29 mouse cellular contexts compared by ENCODE assay signal in genomic region chr4:40287415-40287814, GRCm38 (mm10). TPM values are rescaled to one million over a fixed set of nuclear protein-coding genes. Genes with fewer than 3 reads are reported as not detected.
A peak's percentile ranks its signal among the peaks of the same experiment; 100 is the strongest.
DNase-seq lines count a peak whose midpoint lies in the region; ATAC-seq and TF ChIP-seq lines count a peak whose summit lies in the region.
"Had no signal": no experiment of that assay in that cellular context is flagged by ENCODE, and none has a peak within 500 bp of the region (broad histone marks: within the 10 kb centered on the region; RNA-seq: fewer than 3 reads in every experiment).

No protein-coding gene starts in this region.

- H3K4me1 ChIP-seq in hindbrain, postnatal 0 days (ENCODE audit: insufficient read depth, low read length) = no peaks in the 10 kb centered on the region
- H3K4me1 ChIP-seq: forebrain, embryonic 13.5 days; intestine, embryonic 15.5 days; limb, embryonic 13.5 days; liver, embryonic 13.5 days; midbrain, embryonic 12.5 days had no signal

- H3K27ac ChIP-seq in hindbrain, postnatal 0 days = no peak overlapping the region
- H3K27ac ChIP-seq: forebrain, embryonic 13.5 days; intestine, embryonic 15.5 days; layer of hippocampus, adult 2 months; left cerebral cortex, adult 2 months; limb, embryonic 13.5 days; liver, embryonic 13.5 days; midbrain, embryonic 12.5 days had no signal

- peak; percentile 18 to 22 for DNase-seq in spleen, postnatal 36 days (ENCODE audit: low spot score in 2 of 2)
- DNase-seq in spleen, postnatal 10 days (ENCODE audit: low spot score in 2 of 2) = no peak
- DNase-seq in MEL-GATA-1-ER (ENCODE audit: extremely low read depth, low read depth) (peak; percentile 77), liver (no peak)
- peak; percentile 68 for DNase-seq in splenic B cell, adult 2 months (ENCODE audit: low read depth, low spot score)
- DNase-seq in hindbrain, postnatal 0 days (ENCODE audit: low spot score) = no peak
- DNase-seq in cerebellum, adult 8-10 months = no peak
- DNase-seq: adrenal gland, postnatal 14 days; cerebellum, adult 18-20 months; cerebellum, postnatal 14 days; gastrocnemius, postnatal 36 days; heart, postnatal 14 days; kidney, adult 2 months; kidney, postnatal 36 days; liver, embryonic 13.5 days; lung, adult 18-20 months; retina, postnatal 1 day; spleen, adult 18-20 months; thymus, postnatal 25 days had no signal

- ATAC-seq in megakaryocyte, adult 5-6 weeks (ENCODE audit: poor library complexity, severe bottlenecking) = peak; percentile 98
- ATAC-seq in hindbrain, postnatal 0 days = no peak
- ATAC-seq: forebrain, embryonic 13.5 days; hindbrain, embryonic 16.5 days; intestine, embryonic 15.5 days; lung, postnatal 0 days; Patski had no signal

- no peaks in the 10 kb centered on the region for H3K9me3 ChIP-seq in hindbrain, postnatal 0 days (ENCODE audit: low read length)
- H3K9me3 ChIP-seq: intestine, embryonic 15.5 days; limb, embryonic 13.5 days; midbrain, embryonic 12.5 days had no signal

- no peak overlapping the region for H3K9ac ChIP-seq in hindbrain, postnatal 0 days (replicated peaks; ENCODE audit: low read length)
- H3K9ac ChIP-seq: forebrain, embryonic 13.5 days; intestine, embryonic 15.5 days; limb, embryonic 13.5 days; liver, embryonic 13.5 days; midbrain, embryonic 12.5 days had no signal

- no peak overlapping the region for H3K4me3 ChIP-seq in hindbrain, postnatal 0 days (ENCODE audit: low read length)
- H3K4me3 ChIP-seq: forebrain, embryonic 13.5 days; intestine, embryonic 15.5 days; layer of hippocampus, adult 2 months; left cerebral cortex, adult 2 months; limb, embryonic 13.5 days; liver, embryonic 13.5 days; midbrain, embryonic 12.5 days had no signal

- H3K27me3 ChIP-seq in splenic B cell, adult 2 months (ENCODE audit: control insufficient read depth, insufficient read depth, low read length, poor library complexity, severe bottlenecking) = no peaks in the 10 kb centered on the region
- H3K27me3 ChIP-seq in hindbrain, postnatal 0 days (ENCODE audit: insufficient read depth, low read length) = no peaks in the 10 kb centered on the region
- H3K27me3 ChIP-seq: forebrain, embryonic 13.5 days; intestine, embryonic 15.5 days; limb, embryonic 13.5 days; liver, embryonic 13.5 days; midbrain, embryonic 12.5 days; Patski had no signal

- TF ChIP-seq CTCF in hindbrain, postnatal 0 days (IDR thresholded peaks at IDR 0.05; ENCODE audit: low read depth) = no peak

- WGBS in hindbrain, postnatal 0 days = 77% methylated on average over 6 of the region's 6 CpGs

- no peaks in the 10 kb centered on the region for H3K36me3 ChIP-seq in splenic B cell, adult 2 months (ENCODE audit: control insufficient read depth, insufficient read depth, low read length, poor library complexity, severe bottlenecking)
- no peaks in the 10 kb centered on the region for H3K36me3 ChIP-seq in hindbrain, postnatal 0 days (ENCODE audit: insufficient read depth, low read length)
- H3K36me3 ChIP-seq: intestine, embryonic 15.5 days; limb, embryonic 13.5 days; liver, embryonic 13.5 days; midbrain, embryonic 12.5 days had no signal

- no peak overlapping the region for H3K4me2 ChIP-seq in hindbrain, postnatal 0 days (ENCODE audit: low read depth, low read length)
- H3K4me2 ChIP-seq: forebrain, embryonic 13.5 days; intestine, embryonic 15.5 days; limb, embryonic 13.5 days; liver, embryonic 13.5 days; midbrain, embryonic 12.5 days had no signal

RNA-seq across cellular contexts. Expression of gene Ndufb6, which starts 8.2 kb away (rescaled TPM):
- total RNA-seq in megakaryocyte, adult 5-6 weeks (2015) = 107 and 117 TPM in 2 replicates
- total RNA-seq in megakaryocyte, adult 5-6 weeks (2017) = 33.3 and 47.0 TPM in 2 replicates
- 180 TPM in 2 replicates for total RNA-seq in hindbrain, postnatal 0 days (2014; rRNA removed)
- polyA plus RNA-seq in hindbrain, postnatal 0 days (2015; fragmentation: Nextera tagmentation; extraction: Ambion mirVana) = 453 and 456 TPM in 2 replicates

RNA-seq across cellular contexts. Expression of gene Topors, which starts 17.8 kb away (rescaled TPM):
- total RNA-seq in megakaryocyte, adult 5-6 weeks (2015) = 23.8 and 27.2 TPM in 2 replicates
- total RNA-seq in megakaryocyte, adult 5-6 weeks (2017) = 43.1 and 46.2 TPM in 2 replicates
- total RNA-seq in hindbrain, postnatal 0 days (2014; rRNA removed) = 19.1 and 21.3 TPM in 2 replicates
- polyA plus RNA-seq in hindbrain, postnatal 0 days (2015; fragmentation: Nextera tagmentation; extraction: Ambion mirVana) = 30.0 and 30.7 TPM in 2 replicates

RNA-seq across cellular contexts. Expression of gene Smim27, which starts 18.0 kb away (rescaled TPM):
- 15.8 and 19.0 TPM in 2 replicates for total RNA-seq in megakaryocyte, adult 5-6 weeks (2015)
- total RNA-seq in megakaryocyte, adult 5-6 weeks (2017) = 8.3 and 11.3 TPM in 2 replicates
- total RNA-seq in hindbrain, postnatal 0 days (2014; rRNA removed) = 0.31 and 1.7 TPM in 2 replicates
- 19.1 and 28.5 TPM in 2 replicates for polyA plus RNA-seq in hindbrain, postnatal 0 days (2015; fragmentation: Nextera tagmentation; extraction: Ambion mirVana)

RNA-seq across cellular contexts. Expression of gene Ddx58, which starts 47.8 kb away (rescaled TPM):
- 27.7 and 34.4 TPM in 2 replicates for total RNA-seq in megakaryocyte, adult 5-6 weeks (2015)
- 31.1 and 32.6 TPM in 2 replicates for total RNA-seq in megakaryocyte, adult 5-6 weeks (2017)
- total RNA-seq in hindbrain, postnatal 0 days (2014; rRNA removed) = 4.2 and 7.0 TPM in 2 replicates
- 2.3 and 4.2 TPM in 2 replicates for polyA plus RNA-seq in hindbrain, postnatal 0 days (2015; fragmentation: Nextera tagmentation; extraction: Ambion mirVana)

Comparison
In these comparisons a context has a peak if more than half of its experiments do, and no peak if none do; other contexts are left out.
1. DNase-seq: peak in spleen, postnatal 36 days (2 of 2), MEL-GATA-1-ER (single experiment) and splenic B cell, adult 2 months (single experiment); none in spleen, postnatal 10 days (0 of 2), hindbrain, postnatal 0 days (single experiment), liver (single experiment) and cerebellum, adult 8-10 months (single experiment).